Mouse (Mus musculus): ENCODE measurements around the gene Lclat1.

DNA sequence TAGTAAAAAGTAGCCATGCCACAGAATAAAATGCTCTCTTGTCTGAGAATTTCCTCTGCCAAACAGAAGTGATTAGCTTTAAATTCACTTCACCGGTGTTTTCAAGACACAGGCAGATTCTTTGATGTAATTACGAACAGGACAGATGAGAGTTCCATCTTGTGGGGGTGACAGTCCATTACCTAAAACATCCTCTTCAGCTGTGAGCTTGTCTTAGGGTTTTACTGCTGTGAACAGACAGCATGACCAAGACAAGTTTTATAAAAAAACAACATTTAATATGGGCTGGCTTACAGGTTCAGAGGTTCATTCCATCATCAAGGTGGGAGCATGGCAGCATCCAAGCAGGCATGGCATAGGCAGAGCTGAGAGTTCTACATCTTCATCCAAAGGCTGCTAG is 56.3 kb downstream of the Lclat1 start:
- TF ChIP-seq CTCF (IDR thresholded peaks at IDR 0.05 in 2 of 3, conservative IDR thresholded peaks at IDR 0.05 in 1 of 3; ENCODE audit: control insufficient read depth in 1 of 3, insufficient read depth in 1 of 3, low read depth in 2 of 3, low read length in 3 of 3, poor library complexity in 1 of 3, severe bottlenecking in 1 of 3) = no peak
- TF ChIP-seq JUND (IDR thresholded peaks at IDR 0.05; ENCODE audit: low read depth, low read length) = no peak
- TF ChIP-seq POLR2A (IDR thresholded peaks at IDR 0.05; ENCODE audit: control insufficient read depth in 1 of 2, insufficient read depth in 1 of 2, low read depth in 1 of 2, low read length in 2 of 2, poor library complexity in 1 of 2) = no peak
- no peak for TF ChIP-seq MEF2A (IDR thresholded peaks at IDR 0.05; ENCODE audit: extremely low read depth, insufficient replicate concordance, low read depth, low read length, poor library complexity, severe bottlenecking)
- TF ChIP-seq RCOR1 (IDR thresholded peaks at IDR 0.05; ENCODE audit: low read depth, low read length) = no peak
- no peak for TF ChIP-seq USF1 (IDR thresholded peaks at IDR 0.05; ENCODE audit: low read depth, low read length)

Measured in MEL (cell line).